Mouse (Mus musculus) lung, adult 18-20 months (tissue): ENCODE measurements around the gene Socs3.

Experiments used
- DNase-seq, 2 experiments: peaks; one replicate each; pipeline ENCODE4 v3.0.0; 2022; ENCODE audit warnings: mixed read lengths in 2 of 2

The Socs3 gene

DNA sequence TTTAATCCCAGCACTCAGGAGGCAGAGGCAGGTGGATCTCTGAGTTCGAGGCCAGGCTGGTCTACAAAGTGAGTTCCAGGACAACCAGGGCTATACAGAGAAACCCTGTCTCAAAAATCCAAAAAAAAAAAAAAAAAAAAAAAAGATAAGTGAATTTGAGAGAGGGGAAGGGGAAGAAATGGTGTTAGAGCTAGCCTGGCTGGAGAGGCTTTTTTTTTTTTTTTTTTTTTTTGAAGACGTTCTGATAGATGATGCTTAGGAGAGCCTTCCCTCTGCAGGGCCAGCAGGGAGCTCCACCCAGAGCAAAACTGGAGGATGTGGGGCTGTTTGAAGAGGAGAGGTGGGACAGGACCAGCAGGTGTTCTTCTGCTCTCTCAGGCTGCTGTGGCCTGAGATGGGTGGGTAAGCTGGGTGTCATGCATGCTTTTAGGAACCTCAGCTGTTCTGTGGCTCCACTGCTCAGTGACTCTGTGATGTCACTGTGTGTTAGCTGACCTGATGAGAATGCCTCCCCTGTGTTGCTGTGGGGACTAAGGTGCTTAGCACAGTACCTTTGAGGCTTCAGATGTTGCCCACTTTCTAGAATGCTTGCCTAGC is 1.9 kb upstream of the Socs3 start:
- DNase-seq = no peak

DNA sequence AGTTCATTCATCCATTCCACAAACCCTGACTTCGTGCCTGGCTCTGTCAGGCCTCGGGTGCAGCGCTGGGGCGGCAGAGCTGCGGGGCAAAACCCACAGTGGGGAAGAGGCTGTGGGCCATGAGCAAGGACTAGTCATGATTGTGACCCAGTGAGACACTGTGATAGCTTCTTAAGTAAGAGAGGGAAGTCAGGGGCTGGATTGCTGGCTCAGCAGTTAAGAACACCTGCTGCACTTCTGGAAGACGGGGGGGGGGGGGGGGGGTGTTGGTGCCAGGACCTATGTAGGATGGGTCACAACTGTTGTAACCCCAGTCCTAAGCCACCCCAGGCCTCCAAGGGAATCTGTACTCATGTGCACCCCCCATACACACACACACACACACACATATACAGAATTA is 1.3 kb upstream of the Socs3 start:
- DNase-seq = no peak

DNA sequence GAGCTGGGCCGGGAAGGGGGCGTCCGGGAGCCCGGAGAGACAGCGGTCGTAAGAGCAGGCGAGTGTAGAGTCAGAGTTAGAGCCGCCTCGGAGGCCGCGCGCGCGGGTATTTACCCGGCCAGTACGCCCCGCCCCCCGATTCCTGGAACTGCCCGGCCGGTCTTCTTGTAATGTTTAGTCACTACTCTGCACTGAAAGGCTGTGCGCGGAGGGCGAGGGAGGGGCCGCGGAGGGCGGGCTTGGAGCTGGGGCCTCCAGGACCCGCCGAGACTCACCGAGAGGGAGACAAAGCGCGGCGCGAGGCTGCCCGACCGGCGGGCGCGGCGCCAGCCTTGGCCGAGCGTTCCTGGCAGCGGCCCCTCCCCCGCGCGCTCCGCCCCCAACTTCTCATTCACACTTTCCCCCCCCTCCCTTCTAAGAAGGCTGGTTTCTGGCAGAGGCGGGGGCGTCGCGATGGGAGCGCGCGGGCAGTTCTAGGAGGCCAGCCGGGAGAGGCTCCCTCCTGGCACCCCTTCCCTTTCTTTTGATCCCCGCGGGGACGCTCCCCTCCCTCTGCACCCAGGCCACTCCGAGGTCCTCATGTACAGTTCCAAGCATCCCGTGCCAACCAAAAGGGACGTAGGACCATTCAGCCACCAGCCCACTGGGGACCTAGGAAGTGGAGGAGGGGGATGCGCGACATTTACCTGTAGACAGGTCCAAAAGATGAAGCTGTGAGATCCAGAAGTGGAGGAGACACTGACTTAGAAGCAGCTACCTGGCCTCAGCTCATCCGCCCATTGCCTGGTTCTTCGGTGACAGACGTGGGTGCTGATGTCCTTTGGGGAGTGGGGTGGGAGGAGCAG is 525 bp downstream of the Socs3 start:
- DNase-seq = peak; percentile 99 to 100

- no peak for DNase-seq
Observed at GRCm38 (mm10) chr11:117968716-117969099, 1.1 kb downstream of the Socs3 start.

GRCm38 (mm10) chr11:117968016-117968671 is 1.7 kb downstream of the Socs3 start:
- peak in 1 of 2 experiments; percentile 42 for DNase-seq

DNA sequence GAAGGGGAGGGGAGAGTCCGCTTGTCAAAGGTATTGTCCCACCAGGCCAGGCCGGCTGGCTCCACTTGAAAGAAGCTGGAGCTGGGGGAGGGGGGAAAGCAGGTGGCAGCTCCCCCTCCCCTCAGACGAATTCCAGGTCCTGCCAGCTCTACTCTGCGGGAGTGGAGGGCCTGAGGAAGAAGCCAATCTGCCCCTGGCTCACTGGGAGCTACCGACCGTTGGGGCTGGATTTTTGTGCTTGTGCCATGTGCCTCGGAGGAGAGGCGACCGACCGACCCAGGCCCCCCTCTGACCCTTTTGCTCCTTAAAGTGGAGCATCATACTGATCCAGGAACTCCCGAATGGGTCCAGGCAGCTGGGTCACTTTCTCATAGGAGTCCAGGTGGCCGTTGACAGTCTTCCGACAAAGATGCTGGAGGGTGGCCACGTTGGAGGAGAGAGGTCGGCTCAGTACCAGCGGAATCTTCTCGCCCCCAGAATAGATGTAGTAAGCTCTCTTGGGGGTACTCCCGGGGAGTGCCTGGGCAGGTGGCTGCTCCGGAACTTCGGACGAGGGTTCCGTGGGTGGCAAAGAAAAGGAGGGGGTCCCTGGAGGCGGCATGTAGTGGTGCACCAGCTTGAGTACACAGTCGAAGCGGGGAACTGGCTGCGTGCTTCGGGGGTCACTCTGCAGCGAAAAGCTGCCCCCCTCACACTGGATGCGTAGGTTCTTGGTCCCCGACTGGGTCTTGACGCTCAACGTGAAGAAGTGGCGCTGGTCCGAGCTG is 2.4 kb downstream of the Socs3 start:
- no peak for DNase-seq

GRCm38 (mm10) chr11:117966506-117967100 is 3.2 kb downstream of the Socs3 start:
- DNase-seq = no peak

GRCm38 (mm10) chr11:117965561-117965981 is 4.3 kb downstream of the Socs3 start:
- no peak for DNase-seq

GRCm38 (mm10) chr11:117965052-117965451 is 4.8 kb downstream of the Socs3 start:
- peak; percentile 52 to 60 for DNase-seq

GRCm38 (mm10) chr11:117964294-117964693 is 5.6 kb downstream of the Socs3 start:
- DNase-seq = no peak

DNA sequence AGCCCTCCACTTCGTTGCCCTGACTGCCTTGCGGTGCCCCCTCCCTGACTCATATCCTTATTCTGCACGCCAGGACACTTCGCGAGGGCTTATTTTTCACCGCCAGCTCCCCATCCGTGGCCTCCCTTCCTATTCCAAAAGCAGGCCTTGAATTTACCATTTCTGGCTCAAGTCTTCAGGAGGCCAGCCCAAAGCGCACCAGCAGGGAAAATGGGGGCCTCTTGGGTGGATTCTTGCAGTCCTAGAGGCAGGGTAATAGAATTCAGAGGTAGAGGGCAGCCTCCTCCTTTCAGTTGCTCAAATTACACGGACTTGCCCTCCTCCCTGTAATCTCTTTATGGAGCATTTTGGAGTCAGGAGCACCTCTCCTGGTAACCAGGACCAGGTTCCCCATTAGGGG is 6.0 kb downstream of the Socs3 start:
- no peak for DNase-seq

DNA sequence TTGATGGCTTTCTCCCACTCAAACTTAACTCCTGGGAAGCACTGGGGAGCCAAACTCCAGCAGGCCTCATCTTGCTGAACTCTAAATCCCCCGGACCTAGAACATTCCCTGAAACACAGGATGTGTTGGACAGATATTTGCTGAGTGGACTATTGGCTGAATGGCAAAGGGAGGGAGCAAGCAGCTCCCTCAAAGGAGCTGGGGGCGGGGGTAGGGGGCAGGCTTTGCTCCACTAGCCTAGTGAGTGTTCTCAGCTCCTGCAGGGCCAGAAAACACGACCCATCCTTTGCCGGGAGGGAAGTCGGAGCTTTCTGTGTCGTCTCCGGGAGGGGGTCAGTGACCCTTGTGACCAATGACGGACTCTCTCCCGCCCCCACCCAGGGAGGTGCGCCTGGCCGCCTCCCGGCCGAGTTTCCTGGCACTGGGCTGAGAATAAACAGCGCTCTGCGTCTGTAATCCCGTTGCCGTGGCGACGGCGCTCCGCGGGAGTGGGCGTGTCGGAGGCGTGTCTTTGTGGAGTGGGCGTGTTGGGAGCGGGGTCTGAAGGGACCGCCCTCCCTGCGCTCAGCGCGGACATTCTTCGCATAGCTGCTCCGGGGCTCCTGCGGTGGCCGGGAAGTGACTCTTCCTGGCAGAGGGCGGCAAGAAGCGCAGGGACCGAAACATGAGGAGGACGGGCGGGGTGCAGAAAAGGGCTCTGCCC is 6.6 kb downstream of the Socs3 start:
- DNase-seq = peak; percentile 100

DNA sequence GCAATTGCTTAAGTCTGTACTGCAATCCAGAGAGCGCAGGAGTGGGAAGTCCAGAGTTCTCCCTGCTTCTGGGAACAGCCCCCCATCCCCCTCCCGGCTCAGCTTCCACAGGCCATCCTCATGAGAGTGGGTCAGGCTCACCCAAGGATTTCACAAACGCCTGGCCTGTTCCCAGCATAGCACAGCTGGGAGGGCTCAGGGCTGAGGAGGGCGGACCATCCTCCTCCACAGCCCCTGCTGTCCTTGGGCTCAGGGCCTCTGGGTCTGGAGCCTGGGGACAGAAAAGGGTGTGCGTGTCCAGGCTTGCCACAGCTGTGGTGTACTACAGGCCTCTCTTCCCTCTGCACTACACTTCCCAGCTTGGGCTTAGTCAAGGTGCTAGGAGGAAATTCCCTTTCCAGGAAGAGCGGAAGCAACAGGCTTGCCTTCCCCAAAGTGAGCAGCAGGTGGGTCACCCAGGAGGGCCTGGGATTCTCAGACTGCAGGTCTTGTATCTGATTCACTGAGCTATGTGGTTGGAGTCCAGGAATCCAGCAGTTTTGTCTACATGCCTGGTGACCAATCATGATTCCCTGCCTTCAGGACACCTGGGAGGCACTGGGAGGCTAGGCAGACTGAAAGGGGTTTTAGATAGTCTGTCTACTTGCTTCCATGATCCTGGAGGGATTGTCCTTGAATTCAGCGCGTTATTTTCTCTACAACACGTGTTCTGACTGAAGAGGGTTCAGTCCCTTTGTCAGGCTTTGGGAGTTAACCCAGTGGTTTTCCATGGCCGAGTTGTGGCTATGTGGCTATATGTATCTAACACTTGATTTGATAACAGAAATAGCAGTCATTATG is 7.4 kb downstream of the Socs3 start:
- peak; percentile 86 to 91 for DNase-seq

DNA sequence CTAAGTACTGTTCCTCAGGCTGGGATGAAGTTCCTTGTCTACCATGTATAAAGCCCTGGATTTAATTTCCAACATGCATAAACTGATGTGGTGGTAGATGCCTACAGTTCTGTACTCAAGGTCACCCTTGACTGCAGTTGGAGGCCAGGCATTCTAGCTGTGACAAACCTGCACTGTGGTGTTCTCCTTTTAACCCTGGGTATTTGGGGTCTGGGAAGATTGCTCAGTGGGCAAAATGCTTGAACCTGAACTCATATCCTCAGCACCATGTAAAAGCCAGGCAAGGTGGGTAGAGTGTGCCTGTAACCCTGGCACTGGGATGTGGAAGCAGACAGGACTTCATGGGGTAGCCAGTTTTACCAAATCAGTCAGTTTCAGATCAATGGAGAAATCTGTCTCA is 9.2 kb downstream of the Socs3 start:
- no peak for DNase-seq

DNA sequence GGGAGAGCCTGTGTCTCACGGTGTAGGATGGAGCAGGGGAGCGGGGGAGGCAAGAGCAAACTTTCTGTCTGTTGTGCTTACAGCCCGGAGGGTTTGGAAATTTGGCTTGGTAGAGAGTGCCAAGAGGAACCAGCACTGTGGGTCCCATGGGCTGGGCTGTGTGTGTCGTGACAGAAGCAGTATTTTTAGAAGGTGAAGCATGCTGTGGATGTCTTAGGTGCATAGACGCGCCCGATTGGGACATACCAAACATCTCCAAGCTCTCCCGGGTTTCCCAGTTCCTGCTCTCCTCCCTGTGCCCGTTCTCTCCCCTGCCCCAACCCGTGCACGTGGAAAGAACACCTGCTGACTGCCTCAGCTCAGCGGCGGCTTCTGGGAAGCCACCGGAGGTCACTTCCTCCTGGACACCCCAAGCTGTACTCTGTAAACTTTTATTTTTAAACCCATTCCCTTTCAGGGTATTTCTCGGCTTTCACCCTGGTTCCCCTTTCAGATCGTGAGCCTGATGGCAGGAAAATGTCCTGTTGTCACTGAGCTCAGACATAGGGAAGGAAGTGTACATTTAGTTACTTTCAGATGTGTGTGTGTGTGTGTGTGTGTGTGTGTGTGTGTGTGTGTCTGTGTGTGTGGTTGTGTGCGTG is 10.0 kb downstream of the Socs3 start:
- peak; percentile 59 to 70 for DNase-seq

GRCm38 (mm10) chr11:117959166-117959565 is 10.7 kb downstream of the Socs3 start:
- no peak for DNase-seq

DNA sequence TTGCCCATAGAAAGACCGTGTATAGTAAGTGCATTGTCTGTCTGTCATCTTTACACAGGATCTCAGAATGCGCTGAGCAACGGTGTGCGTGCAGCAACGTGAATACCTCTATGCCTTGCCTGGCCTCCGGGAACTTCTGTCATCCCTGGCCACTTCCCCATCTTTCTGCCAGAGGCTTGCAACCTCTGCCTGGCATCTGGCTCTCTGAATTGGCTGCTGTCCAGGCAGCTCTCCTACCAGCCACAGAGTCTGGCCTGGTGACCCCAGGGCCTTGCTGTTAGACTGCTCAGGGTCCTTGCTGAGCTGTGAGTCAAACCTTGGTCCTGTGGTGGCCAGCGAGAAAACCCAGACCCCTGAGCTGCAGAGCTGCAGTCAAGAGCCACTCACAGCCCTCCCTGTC is 11.7 kb downstream of the Socs3 start:
- peak in 1 of 2 experiments; percentile 57 for DNase-seq

GRCm38 (mm10) chr11:117955621-117956020 is 14.2 kb downstream of the Socs3 start:
- DNase-seq = peak; percentile 67 to 74

DNA sequence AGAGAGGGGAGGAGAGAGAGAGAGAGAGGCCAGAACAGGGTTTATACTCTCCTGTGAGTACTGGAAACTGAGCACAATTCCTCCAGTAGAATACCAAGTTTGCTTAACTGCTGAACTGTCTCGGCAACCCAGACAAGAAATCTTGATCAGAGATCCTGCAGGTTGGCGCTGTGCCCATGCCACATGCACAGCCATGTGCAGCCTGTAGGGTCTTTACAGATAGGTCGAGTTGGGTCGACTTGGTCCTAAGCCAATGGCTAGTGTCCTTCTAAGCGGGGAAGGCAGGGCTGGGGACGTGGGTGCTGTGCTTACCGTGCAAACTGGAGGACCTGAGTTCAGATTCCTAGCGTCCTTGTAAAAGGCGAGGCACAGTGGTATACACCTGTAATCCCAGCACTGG is 15.0 kb downstream of the Socs3 start:
- no peak for DNase-seq

- peak in 1 of 2 experiments; percentile 45 for DNase-seq
Observed at GRCm38 (mm10) chr11:117954094-117954493, 15.8 kb downstream of the Socs3 start.
